Mouse (Mus musculus): Measurements from ENCODE around the gene Fyttd1.

GRCm38 (mm10) chr16:32847103-32847502 lies 30.2 kb upstream of the Fyttd1 start:
- TF ChIP-seq CTCF (IDR thresholded peaks at IDR 0.05; ENCODE audit: insufficient read depth, low read depth, low read length) = no peak
- no peak for TF ChIP-seq POLR2A (IDR thresholded peaks at IDR 0.05; ENCODE audit: insufficient read depth, low read depth, low read length)
